Mouse (Mus musculus) MEL-GATA-1-ER (cell line): ENCODE results near the gene Med6.
A peak's percentile ranks its signal among the peaks of the same experiment; 100 is the strongest.
"Not testable (repeated sequence)": the region's sequence is repeated elsewhere in the genome, so short reads cannot be mapped to it uniquely, and the experiment has no call there.

Experiments used
- DNase-seq: peaks from one replicate; pipeline ENCODE4 v3.0.0-alpha.2; 2012; ENCODE audit warnings: low read depth; ENCODE audit errors: extremely low read depth

The Med6 gene

GRCm38 (mm10) chr12:81564173-81564572 is 30.6 kb downstream of the Med6 start:
- no peak for DNase-seq

GRCm38 (mm10) chr12:81549286-81549685 is 45.5 kb downstream of the Med6 start:
- no peak for DNase-seq

- DNase-seq, result no peak
These were observed 47.6 kb downstream of the Med6 start for GRCm38 (mm10) chr12:81547163-81547562.

- no peak for DNase-seq
These were observed 61.8 kb downstream of the Med6 start for GRCm38 (mm10) chr12:81533029-81533419.

GRCm38 (mm10) chr12:81532316-81533028 is 62.3 kb downstream of the Med6 start, which contains the start of the genes Gm20498 and Synj2bp:
Gene Gm20498, minus strand, starts transcription at chr12:81532905.
Gene Synj2bp, minus strand, starts transcription at chr12:81532911.
- DNase-seq, result peak; percentile 74

GRCm38 (mm10) chr12:81530587-81530986 is 64.2 kb downstream of the Med6 start:
- DNase-seq, result not testable (repeated sequence)
